Comparison of ENCODE assay signal across 19 mouse cellular contexts in genomic region chr5:134370831-134371230, GRCm38 (mm10). TPM values are rescaled to one million over a fixed set of nuclear protein-coding genes. Genes with fewer than 3 reads are reported as not detected.
A peak's percentile ranks its signal among the peaks of the same experiment; 100 is the strongest.
DNase-seq lines count a peak whose midpoint lies in the region; ATAC-seq lines count a peak whose summit lies in the region.
"Had no signal": no experiment of that assay in that cellular context is flagged by ENCODE, and none has a peak within 500 bp of the region (broad histone marks: within the 10 kb centered on the region; RNA-seq: fewer than 3 reads in every experiment).

No protein-coding gene starts in this region.

- H3K36me3 ChIP-seq in embryonic facial prominence, embryonic 14.5 days (ENCODE audit: control insufficient read depth, insufficient read depth, low read length), result peaks cover 82% of the 10 kb centered on the region
- peaks cover 66% of the 10 kb centered on the region for H3K36me3 ChIP-seq in embryonic facial prominence, embryonic 10.5 days (replicated peaks)
- peaks cover 10% of the 10 kb centered on the region for H3K36me3 ChIP-seq in midbrain, embryonic 11.5 days (ENCODE audit: control insufficient read depth, insufficient read depth, low read length)
- H3K36me3 ChIP-seq: G1E had no signal

- WGBS in embryonic facial prominence, embryonic 14.5 days, result 86% methylated on average over 2 of the region's 2 CpGs
- 93% methylated on average over 2 of the region's 2 CpGs for WGBS in embryonic facial prominence, embryonic 10.5 days
- WGBS in midbrain, embryonic 11.5 days, result 87% methylated on average over 2 of the region's 2 CpGs

- H3K4me3 ChIP-seq in embryonic facial prominence, embryonic 14.5 days (ENCODE audit: low read depth, low read length), result no peak overlapping the region
- no peak overlapping the region for H3K4me3 ChIP-seq in embryonic facial prominence, embryonic 10.5 days
- no peak overlapping the region for H3K4me3 ChIP-seq in midbrain, embryonic 11.5 days (ENCODE audit: low read depth, low read length)
- H3K4me3 ChIP-seq: forebrain, embryonic 15.5 days; hindbrain, embryonic 10.5 days had no signal

- no peaks in the 10 kb centered on the region for H3K27me3 ChIP-seq in embryonic facial prominence, embryonic 14.5 days (replicated peaks; ENCODE audit: control insufficient read depth, insufficient read depth, low read length)
- no peaks in the 10 kb centered on the region for H3K27me3 ChIP-seq in embryonic facial prominence, embryonic 10.5 days (replicated peaks; ENCODE audit: low read depth, poor library complexity, severe bottlenecking)
- no peaks in the 10 kb centered on the region for H3K27me3 ChIP-seq in midbrain, embryonic 11.5 days (ENCODE audit: control insufficient read depth, insufficient read depth, low read length)
- H3K27me3 ChIP-seq: forebrain, embryonic 15.5 days had no signal

- H3K27ac ChIP-seq in embryonic facial prominence, embryonic 14.5 days (replicated peaks; ENCODE audit: low read depth, low read length), result no peak overlapping the region
- H3K27ac ChIP-seq in embryonic facial prominence, embryonic 10.5 days (replicated peaks), result no peak overlapping the region
- no peak overlapping the region for H3K27ac ChIP-seq in midbrain, embryonic 11.5 days (ENCODE audit: low read depth, low read length)
- H3K27ac ChIP-seq: forebrain, embryonic 15.5 days; hindbrain, embryonic 10.5 days; hindbrain, embryonic 14.5 days had no signal

- no peaks in the 10 kb centered on the region for H3K9me3 ChIP-seq in embryonic facial prominence, embryonic 14.5 days (ENCODE audit: control insufficient read depth, low read length)
- H3K9me3 ChIP-seq in embryonic facial prominence, embryonic 10.5 days, result no peaks in the 10 kb centered on the region
- no peaks in the 10 kb centered on the region for H3K9me3 ChIP-seq in midbrain, embryonic 11.5 days (ENCODE audit: control insufficient read depth, low read length)
- H3K9me3 ChIP-seq: forebrain, embryonic 15.5 days; G1E; hindbrain, embryonic 10.5 days had no signal

- no peak overlapping the region for H3K4me2 ChIP-seq in embryonic facial prominence, embryonic 14.5 days (ENCODE audit: low read depth, low read length)
- no peak overlapping the region for H3K4me2 ChIP-seq in midbrain, embryonic 11.5 days
- H3K4me2 ChIP-seq: forebrain, embryonic 15.5 days; heart, embryonic 11.5 days; hindbrain, embryonic 14.5 days had no signal

- H3K9ac ChIP-seq in embryonic facial prominence, embryonic 14.5 days (ENCODE audit: low read depth, low read length), result no peak overlapping the region
- H3K9ac ChIP-seq in midbrain, embryonic 11.5 days (ENCODE audit: low read length), result no peak overlapping the region
- H3K9ac ChIP-seq: forebrain, embryonic 15.5 days; hindbrain, embryonic 14.5 days had no signal

- H3K4me1 ChIP-seq in embryonic facial prominence, embryonic 14.5 days (ENCODE audit: control insufficient read depth, insufficient read depth, low read length), result no peaks in the 10 kb centered on the region
- H3K4me1 ChIP-seq in embryonic facial prominence, embryonic 10.5 days, result peaks cover 6% of the 10 kb centered on the region
- H3K4me1 ChIP-seq in midbrain, embryonic 11.5 days (ENCODE audit: control insufficient read depth, insufficient read depth, low read length), result no peaks in the 10 kb centered on the region
- H3K4me1 ChIP-seq: forebrain, embryonic 15.5 days; hindbrain, embryonic 10.5 days had no signal

- ATAC-seq in embryonic facial prominence, embryonic 14.5 days (ENCODE audit: low read depth), result 0 out of 2 replicates have a peak, but pooled peaks have one; percentile 17
- no peak for ATAC-seq in midbrain, embryonic 11.5 days (ENCODE audit: low FRiP score)
- ATAC-seq: forebrain, embryonic 15.5 days had no signal

- no peak for DNase-seq in embryonic facial prominence, embryonic 14.5 days (ENCODE audit: low spot score)
- no peak for DNase-seq in embryonic facial prominence, embryonic 10.5 days (ENCODE audit: low spot score)
- peak; percentile 58 for DNase-seq in ZHBTc4 (ENCODE audit: low read depth, low spot score)
- DNase-seq in thymus, postnatal 10 days (ENCODE audit: low spot score in 2 of 2), result peak; percentile 37 to 39
- peak; percentile 48 for DNase-seq in thymus, postnatal 4 days
- DNase-seq in midbrain, embryonic 11.5 days (ENCODE audit: low spot score, missing footprints), result no peak
- DNase-seq in spleen, postnatal 10 days (ENCODE audit: low spot score in 2 of 2), result no peak
- no peak for DNase-seq in lung, postnatal 10 days
- DNase-seq: adrenal gland, adult 8-10 months; adrenal gland, postnatal 36 days; cerebellum, adult 2 months; cerebellum, postnatal 10 days; gastrocnemius, postnatal 10 days; heart, adult 18-20 months had no signal

RNA-seq across cellular contexts. Expression of gene Gtf2i, which starts 56.3 kb away (rescaled TPM):
- 141 and 168 TPM in 2 replicates for polyA plus RNA-seq in embryonic facial prominence, embryonic 14.5 days (2014; fragmentation: Nextera tagmentation; extraction: Ambion mirVana)
- polyA plus RNA-seq in embryonic facial prominence, embryonic 10.5 days (2016; fragmentation: Nextera tagmentation; extraction: Ambion mirVana), result 200 and 207 TPM in 2 replicates
- 179 and 190 TPM in 2 replicates for polyA plus RNA-seq in midbrain, embryonic 11.5 days (2014; fragmentation: Nextera tagmentation; extraction: Ambion mirVana)

Comparison
In these comparisons a context has a peak if more than half of its experiments do, and no peak if none do; other contexts are left out.
1. DNase-seq: peak in ZHBTc4 (single experiment), thymus, postnatal 10 days (2 of 2) and thymus, postnatal 4 days (single experiment); none in embryonic facial prominence, embryonic 14.5 days (single experiment), embryonic facial prominence, embryonic 10.5 days (single experiment), midbrain, embryonic 11.5 days (single experiment), spleen, postnatal 10 days (0 of 2) and lung, postnatal 10 days (single experiment).